18 mouse cellular contexts compared by ENCODE assay signal in the genomic region with DNA sequence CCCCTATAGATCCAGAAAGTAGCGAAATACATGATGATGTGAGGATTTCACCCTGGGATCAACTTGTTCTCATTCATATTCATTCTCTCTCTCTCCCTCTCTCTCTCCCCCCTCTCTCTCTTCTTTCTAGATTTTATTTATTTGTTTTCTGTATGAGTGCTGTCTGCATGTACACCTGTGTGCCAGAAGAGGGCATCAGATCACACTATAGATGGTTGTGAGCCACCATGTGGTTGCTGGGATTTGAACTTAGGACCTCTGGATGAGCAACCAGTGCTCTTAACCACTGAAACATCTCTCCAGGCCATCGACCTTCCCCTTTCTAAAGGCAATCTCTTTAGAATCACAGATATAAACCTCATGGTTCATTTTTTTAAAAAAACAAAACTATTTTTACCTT. TPM values are rescaled to one million over a fixed set of nuclear protein-coding genes. Genes with fewer than 3 reads are reported as not detected.
DNase-seq lines count a peak whose midpoint lies in the region; ATAC-seq and TF ChIP-seq lines count a peak whose summit lies in the region.
"Had no signal": no experiment of that assay in that cellular context is flagged by ENCODE, and none has a peak within 500 bp of the region (broad histone marks: within the 10 kb centered on the region; RNA-seq: fewer than 3 reads in every experiment).

No protein-coding gene starts in this region.

- no peak overlapping the region for H3K27ac ChIP-seq in intestine, postnatal 0 days (ENCODE audit: low read depth, low read length)
- H3K27ac ChIP-seq in intestine, embryonic 16.5 days (ENCODE audit: low read length), result no peak overlapping the region
- H3K27ac ChIP-seq in midbrain, embryonic 11.5 days (ENCODE audit: low read depth, low read length), result no peak overlapping the region
- H3K27ac ChIP-seq in midbrain, embryonic 13.5 days, result no peak overlapping the region
- H3K27ac ChIP-seq in ES-Bruce4 (ENCODE audit: insufficient read depth, low read length), result no peak overlapping the region
- H3K27ac ChIP-seq: forebrain, embryonic 13.5 days; lung, embryonic 15.5 days had no signal

- no peak for ATAC-seq in intestine, postnatal 0 days
- ATAC-seq in intestine, embryonic 16.5 days, result no peak
- ATAC-seq in midbrain, embryonic 11.5 days (ENCODE audit: low FRiP score), result no peak
- no peak for ATAC-seq in midbrain, embryonic 13.5 days
- ATAC-seq: forebrain, embryonic 13.5 days; inflammation-experienced regulatory T-cells, adult 6 months; midbrain, embryonic 16.5 days had no signal

- peak; percentile 49 for TF ChIP-seq CTCF in intestine, postnatal 0 days (IDR thresholded peaks at IDR 0.05; ENCODE audit: low read depth)
- TF ChIP-seq CTCF in ES-Bruce4 (IDR thresholded peaks at IDR 0.05; ENCODE audit: low read depth, low read length), result peak; percentile 15

- peaks cover 5% of the 10 kb centered on the region; the same call in 1 of the 2 replicates for H3K36me3 ChIP-seq in intestine, postnatal 0 days (ENCODE audit: control insufficient read depth, insufficient read depth)
- H3K36me3 ChIP-seq in intestine, embryonic 16.5 days (ENCODE audit: control insufficient read depth, insufficient read depth, low read length), result peaks cover 5% of the 10 kb centered on the region
- H3K36me3 ChIP-seq in midbrain, embryonic 11.5 days (ENCODE audit: control insufficient read depth, insufficient read depth, low read length), result peaks cover 14% of the 10 kb centered on the region
- peaks cover 4% of the 10 kb centered on the region for H3K36me3 ChIP-seq in midbrain, embryonic 13.5 days
- H3K36me3 ChIP-seq in ES-Bruce4 (ENCODE audit: control insufficient read depth, insufficient read depth, low read length, poor library complexity, severe bottlenecking), result peaks cover 12% of the 10 kb centered on the region

- H3K27me3 ChIP-seq in intestine, postnatal 0 days (replicated peaks; ENCODE audit: control insufficient read depth, insufficient read depth, low read length), result no peaks in the 10 kb centered on the region
- no peaks in the 10 kb centered on the region for H3K27me3 ChIP-seq in intestine, embryonic 16.5 days (replicated peaks; ENCODE audit: control insufficient read depth, insufficient read depth, low read length)
- no peaks in the 10 kb centered on the region for H3K27me3 ChIP-seq in midbrain, embryonic 11.5 days (ENCODE audit: control insufficient read depth, insufficient read depth, low read length)
- H3K27me3 ChIP-seq in midbrain, embryonic 13.5 days, result no peaks in the 10 kb centered on the region
- H3K27me3 ChIP-seq in ES-Bruce4 (ENCODE audit: control insufficient read depth, insufficient read depth, low read length, poor library complexity, severe bottlenecking), result no peaks in the 10 kb centered on the region
- H3K27me3 ChIP-seq: forebrain, embryonic 13.5 days; lung, embryonic 15.5 days had no signal

- peak; percentile 64 for DNase-seq in midbrain, embryonic 11.5 days (ENCODE audit: low spot score, missing footprints)
- DNase-seq in induced T-regulatory cell, adult 2 months (ENCODE audit: low read depth), result peak; percentile 44
- no peak for DNase-seq in spleen, postnatal 4 days (ENCODE audit: low spot score in 2 of 2)
- DNase-seq in right cerebral cortex, postnatal 25 days, result no peak
- DNase-seq: adrenal gland, postnatal 10 days; cerebellum, adult 11-12 months; cerebellum, postnatal 25 days; kidney, postnatal 14 days had no signal

- no peak overlapping the region for H3K9ac ChIP-seq in intestine, postnatal 0 days (ENCODE audit: low read depth, low read length)
- no peak overlapping the region for H3K9ac ChIP-seq in intestine, embryonic 16.5 days (ENCODE audit: low read depth, low read length)
- H3K9ac ChIP-seq in midbrain, embryonic 11.5 days (ENCODE audit: low read length), result no peak overlapping the region
- H3K9ac ChIP-seq in midbrain, embryonic 13.5 days (replicated peaks), result no peak overlapping the region
- H3K9ac ChIP-seq in ES-Bruce4 (ENCODE audit: low read depth, poor library complexity, severe bottlenecking), result no peak overlapping the region
- H3K9ac ChIP-seq: forebrain, embryonic 13.5 days; lung, embryonic 15.5 days had no signal

- WGBS in intestine, postnatal 0 days, result 91% methylated on average over 2 of the region's 2 CpGs
- 93% methylated on average over 2 of the region's 2 CpGs for WGBS in intestine, embryonic 16.5 days
- 83% methylated on average over 2 of the region's 2 CpGs for WGBS in midbrain, embryonic 11.5 days
- WGBS in midbrain, embryonic 13.5 days, result 90% methylated on average over 2 of the region's 2 CpGs

- no peak overlapping the region for H3K4me3 ChIP-seq in intestine, postnatal 0 days (ENCODE audit: low read depth, low read length)
- no peak overlapping the region for H3K4me3 ChIP-seq in intestine, embryonic 16.5 days (ENCODE audit: low read length)
- H3K4me3 ChIP-seq in midbrain, embryonic 11.5 days (ENCODE audit: low read depth, low read length), result no peak overlapping the region
- H3K4me3 ChIP-seq in midbrain, embryonic 13.5 days (replicated peaks), result no peak overlapping the region
- no peak overlapping the region for H3K4me3 ChIP-seq in ES-Bruce4 (ENCODE audit: low read depth, low read length)
- H3K4me3 ChIP-seq: forebrain, embryonic 13.5 days; lung, embryonic 15.5 days had no signal

- no peaks in the 10 kb centered on the region for H3K9me3 ChIP-seq in intestine, postnatal 0 days (ENCODE audit: control insufficient read depth)
- H3K9me3 ChIP-seq in intestine, embryonic 16.5 days (ENCODE audit: control insufficient read depth, low read length), result no peaks in the 10 kb centered on the region
- no peaks in the 10 kb centered on the region for H3K9me3 ChIP-seq in midbrain, embryonic 11.5 days (ENCODE audit: control insufficient read depth, low read length)
- H3K9me3 ChIP-seq in midbrain, embryonic 13.5 days, result no peaks in the 10 kb centered on the region
- H3K9me3 ChIP-seq in ES-Bruce4 (replicated peaks; ENCODE audit: control insufficient read depth, insufficient read depth, low read length, poor library complexity, severe bottlenecking), result no peaks in the 10 kb centered on the region
- H3K9me3 ChIP-seq: forebrain, embryonic 13.5 days; G1E; lung, embryonic 15.5 days had no signal

- no peaks in the 10 kb centered on the region for H3K4me1 ChIP-seq in intestine, postnatal 0 days (replicated peaks; ENCODE audit: control insufficient read depth, insufficient read depth, low read length)
- no peaks in the 10 kb centered on the region for H3K4me1 ChIP-seq in intestine, embryonic 16.5 days (ENCODE audit: control insufficient read depth, insufficient read depth, low read length)
- H3K4me1 ChIP-seq in midbrain, embryonic 11.5 days (ENCODE audit: control insufficient read depth, insufficient read depth, low read length), result no peaks in the 10 kb centered on the region
- H3K4me1 ChIP-seq in midbrain, embryonic 13.5 days (replicated peaks), result no peaks in the 10 kb centered on the region; the same call in 1 of the 2 replicates
- no peaks in the 10 kb centered on the region for H3K4me1 ChIP-seq in ES-Bruce4 (ENCODE audit: control insufficient read depth, insufficient read depth, low read length)
- H3K4me1 ChIP-seq: forebrain, embryonic 13.5 days; lung, embryonic 15.5 days had no signal

- TF ChIP-seq EP300 in ES-Bruce4 (IDR thresholded peaks at IDR 0.05; ENCODE audit: insufficient read depth, low read depth, low read length), result no peak

- H3K4me2 ChIP-seq in intestine, postnatal 0 days (replicated peaks; ENCODE audit: low read depth), result no peak overlapping the region
- no peak overlapping the region for H3K4me2 ChIP-seq in intestine, embryonic 16.5 days (ENCODE audit: low read depth, low read length)
- H3K4me2 ChIP-seq in midbrain, embryonic 11.5 days, result no peak overlapping the region
- H3K4me2 ChIP-seq in midbrain, embryonic 13.5 days (replicated peaks), result no peak overlapping the region
- H3K4me2 ChIP-seq: forebrain, embryonic 13.5 days; lung, embryonic 15.5 days had no signal

- TF ChIP-seq POLR2A in ES-Bruce4 (IDR thresholded peaks at IDR 0.05; ENCODE audit: insufficient read depth, low read length), result no peak

RNA-seq across cellular contexts. Expression of a gene that starts 4.5 kb away (rescaled TPM):
- 9.1 and 9.5 TPM in 2 replicates for polyA plus RNA-seq in intestine, postnatal 0 days (2015; fragmentation: Nextera tagmentation; extraction: Ambion mirVana)
- 19.7 and 23.0 TPM in 2 replicates for polyA plus RNA-seq in intestine, embryonic 16.5 days (2015; fragmentation: Nextera tagmentation; extraction: Ambion mirVana)
- polyA plus RNA-seq in midbrain, embryonic 11.5 days (2014; fragmentation: Nextera tagmentation; extraction: Ambion mirVana), result 39.9 and 40.8 TPM in 2 replicates
- 15.8 and 19.0 TPM in 2 replicates for polyA plus RNA-seq in midbrain, embryonic 13.5 days (2015; fragmentation: Nextera tagmentation; extraction: Ambion mirVana)
- polyA plus RNA-seq in ES-Bruce4 (2011; ENCODE audit: insufficient read depth, insufficient read length, low read depth, missing spikeins), result 27.7 and 32.7 TPM in 2 replicates
- polyA plus RNA-seq: G1E; gonadal fat pad, adult 2 months had no signal

RNA-seq across cellular contexts. Expression of a gene that starts 10.3 kb away (rescaled TPM):
- 2.9 and 3.4 TPM in 2 replicates for polyA plus RNA-seq in intestine, postnatal 0 days (2015; fragmentation: Nextera tagmentation; extraction: Ambion mirVana)
- 6.9 and 7.3 TPM in 2 replicates for polyA plus RNA-seq in intestine, embryonic 16.5 days (2015; fragmentation: Nextera tagmentation; extraction: Ambion mirVana)
- polyA plus RNA-seq in midbrain, embryonic 11.5 days (2014; fragmentation: Nextera tagmentation; extraction: Ambion mirVana), result 12.4 and 13.3 TPM in 2 replicates
- 8.2 and 8.9 TPM in 2 replicates for polyA plus RNA-seq in midbrain, embryonic 13.5 days (2015; fragmentation: Nextera tagmentation; extraction: Ambion mirVana)
- polyA plus RNA-seq in ES-Bruce4 (2011; ENCODE audit: insufficient read depth, insufficient read length, low read depth, missing spikeins), result 3.7 and 4.6 TPM in 2 replicates

RNA-seq across cellular contexts. Expression of a gene that starts 11.6 kb away (rescaled TPM):
- 9.9 and 10.2 TPM in 2 replicates for polyA plus RNA-seq in intestine, postnatal 0 days (2015; fragmentation: Nextera tagmentation; extraction: Ambion mirVana)
- 21.0 and 24.2 TPM in 2 replicates for polyA plus RNA-seq in intestine, embryonic 16.5 days (2015; fragmentation: Nextera tagmentation; extraction: Ambion mirVana)
- 37.6 and 38.9 TPM in 2 replicates for polyA plus RNA-seq in midbrain, embryonic 11.5 days (2014; fragmentation: Nextera tagmentation; extraction: Ambion mirVana)
- polyA plus RNA-seq in midbrain, embryonic 13.5 days (2015; fragmentation: Nextera tagmentation; extraction: Ambion mirVana), result 20.7 and 24.5 TPM in 2 replicates
- 15.1 and 15.4 TPM in 2 replicates for polyA plus RNA-seq in ES-Bruce4 (2011; ENCODE audit: insufficient read depth, insufficient read length, low read depth, missing spikeins)

RNA-seq across cellular contexts. Expression of a gene that starts 19.5 kb away (rescaled TPM):
- 5.4 and 6.7 TPM in 2 replicates for polyA plus RNA-seq in intestine, postnatal 0 days (2015; fragmentation: Nextera tagmentation; extraction: Ambion mirVana)
- polyA plus RNA-seq in intestine, embryonic 16.5 days (2015; fragmentation: Nextera tagmentation; extraction: Ambion mirVana), result 16.5 and 20.8 TPM in 2 replicates
- 29.8 and 31.6 TPM in 2 replicates for polyA plus RNA-seq in midbrain, embryonic 11.5 days (2014; fragmentation: Nextera tagmentation; extraction: Ambion mirVana)
- 9.6 and 10.0 TPM in 2 replicates for polyA plus RNA-seq in midbrain, embryonic 13.5 days (2015; fragmentation: Nextera tagmentation; extraction: Ambion mirVana)
- polyA plus RNA-seq in ES-Bruce4 (2011; ENCODE audit: insufficient read depth, insufficient read length, low read depth, missing spikeins), result 26.6 and 27.8 TPM in 2 replicates

RNA-seq across cellular contexts. Expression of a gene that starts 24.6 kb away (rescaled TPM):
- 41.5 and 46.9 TPM in 2 replicates for polyA plus RNA-seq in intestine, postnatal 0 days (2015; fragmentation: Nextera tagmentation; extraction: Ambion mirVana)
- 35.6 and 39.7 TPM in 2 replicates for polyA plus RNA-seq in intestine, embryonic 16.5 days (2015; fragmentation: Nextera tagmentation; extraction: Ambion mirVana)
- 34.5 and 35.7 TPM in 2 replicates for polyA plus RNA-seq in midbrain, embryonic 11.5 days (2014; fragmentation: Nextera tagmentation; extraction: Ambion mirVana)
- 32.0 and 35.0 TPM in 2 replicates for polyA plus RNA-seq in midbrain, embryonic 13.5 days (2015; fragmentation: Nextera tagmentation; extraction: Ambion mirVana)
- 23.9 and 24.8 TPM in 2 replicates for polyA plus RNA-seq in ES-Bruce4 (2011; ENCODE audit: insufficient read depth, insufficient read length, low read depth, missing spikeins)

Comparison
In these comparisons a context has a peak if more than half of its experiments do, and no peak if none do; other contexts are left out.
1. DNase-seq: peak in midbrain, embryonic 11.5 days (single experiment) and induced T-regulatory cell, adult 2 months (single experiment); none in spleen, postnatal 4 days (0 of 2) and right cerebral cortex, postnatal 25 days (single experiment).